Mouse (Mus musculus) neural tube, embryonic 14.5 days (tissue): ENCODE measurements around the gene Qars. TPM values are rescaled to one million over a fixed set of nuclear protein-coding genes. Genes with fewer than 3 reads are reported as not detected.

Experiments used
- ATAC-seq: fragments of 200-750 bp; cut with Nextera tagmentation; 2 replicates; pipeline ENCODE4 v1.8.0; 2017; ENCODE audit warnings: low read depth, mild to moderate bottlenecking, moderate TSS enrichment, moderate library complexity
- H3K27ac ChIP-seq: fragments of 300-500 bp; sonication (generic); 2 replicates; pipeline ENCODE4 v1.5.1; 2014; ENCODE audit warnings: low read depth, mild to moderate bottlenecking, control low read depth, low read length, moderate library complexity, mixed read lengths
- H3K27me3 ChIP-seq: fragments of 300-500 bp; sonication (generic); 2 replicates; pipeline ENCODE4 v1.6.1; 2014; ENCODE audit warnings: low read length; ENCODE audit not compliant: control insufficient read depth, insufficient read depth
- H3K36me3 ChIP-seq: fragments of 300-500 bp; sonication (generic); 2 replicates; pipeline ENCODE4 v1.6.1; 2014; ENCODE audit warnings: low read length, mixed read lengths; ENCODE audit not compliant: control insufficient read depth, insufficient read depth
- H3K4me1 ChIP-seq: fragments of 300-500 bp; sonication (generic); 2 replicates; pipeline ENCODE4 v1.6.1; 2014; ENCODE audit warnings: low read length; ENCODE audit not compliant: control insufficient read depth, insufficient read depth
- H3K4me2 ChIP-seq: fragments of 300-500 bp; sonication (generic); 2 replicates; pipeline ENCODE4 v1.6.1; 2014; ENCODE audit warnings: mild to moderate bottlenecking, low read depth, low read length, control low read depth
- H3K4me3 ChIP-seq: fragments of 300-500 bp; sonication (generic); 2 replicates; pipeline ENCODE4 v1.5.1; 2014; ENCODE audit warnings: low read depth, low read length, control low read depth, mixed read lengths
- H3K9ac ChIP-seq: fragments of 300-500 bp; sonication (generic); replicated peaks from 2 replicates; pipeline ENCODE4 v1.6.1; 2014; ENCODE audit warnings: low read depth, mild to moderate bottlenecking, control low read depth, low read length, mixed read lengths
- H3K9me3 ChIP-seq: fragments of 300-500 bp; sonication (generic); 2 replicates; pipeline ENCODE4 v1.6.1; 2016; ENCODE audit warnings: low read length; ENCODE audit not compliant: control insufficient read depth
- WGBS: fragments of 180-500 bp; shearing (Covaris S2); extraction: QIAGEN DNeasy Blood & Tissue Kit; methylation state at CpG from one replicate; pipeline ENCODE4 v1.1.7; 2014; 5-methylcytosine and 5-hydroxymethylcytosine counted together
- polyA plus RNA-seq: library from polyadenylated mRNA; unstranded; fragments of >200 nt; fragmentation: Nextera tagmentation; extraction: Ambion mirVana; gene quantifications from 2 replicates; pipeline ENCODE4 v1.2.1, GENCODE M21; 2014

The Qars gene
- polyA plus RNA-seq, 1 experiment from 2014 or later = 75.6 TPM

- WGBS = 96% methylated on average over 18 of the region's 18 CpGs
These were observed 24.3 kb upstream of the Qars start for GRCm38 (mm10) chr9:108483051-108483790.

GRCm38 (mm10) chr9:108484021-108484420 lies 23.5 kb upstream of the Qars start:
- Histone ChIP-seq H3K9me3 (no peaks in the 10 kb centered on the region), H3K9ac (no peak overlapping the region), H3K4me3 (no peak overlapping the region), H3K27ac (no peak overlapping the region), H3K4me1 (peaks cover 5% of the 10 kb centered on the region), H3K4me2 (no peak overlapping the region), H3K27me3 (no peaks in the 10 kb centered on the region), H3K36me3 (no peaks in the 10 kb centered on the region)
- no peak for ATAC-seq
- WGBS = 94% methylated on average over 15 of the region's 15 CpGs

More at GRCm38 (mm10) chr9:108483051-108483790, 24.3 kb upstream of the Qars start:
- Histone ChIP-seq H3K4me2 (no peak overlapping the region), H3K4me3 (no peak overlapping the region), H3K9ac (no peak overlapping the region), H3K27ac (no peak overlapping the region), H3K9me3 (no peaks in the 10 kb centered on the region), H3K36me3 (no peaks in the 10 kb centered on the region), H3K4me1 (peaks cover 6% of the 10 kb centered on the region), H3K27me3 (no peaks in the 10 kb centered on the region)
- no peak for ATAC-seq

DNA sequence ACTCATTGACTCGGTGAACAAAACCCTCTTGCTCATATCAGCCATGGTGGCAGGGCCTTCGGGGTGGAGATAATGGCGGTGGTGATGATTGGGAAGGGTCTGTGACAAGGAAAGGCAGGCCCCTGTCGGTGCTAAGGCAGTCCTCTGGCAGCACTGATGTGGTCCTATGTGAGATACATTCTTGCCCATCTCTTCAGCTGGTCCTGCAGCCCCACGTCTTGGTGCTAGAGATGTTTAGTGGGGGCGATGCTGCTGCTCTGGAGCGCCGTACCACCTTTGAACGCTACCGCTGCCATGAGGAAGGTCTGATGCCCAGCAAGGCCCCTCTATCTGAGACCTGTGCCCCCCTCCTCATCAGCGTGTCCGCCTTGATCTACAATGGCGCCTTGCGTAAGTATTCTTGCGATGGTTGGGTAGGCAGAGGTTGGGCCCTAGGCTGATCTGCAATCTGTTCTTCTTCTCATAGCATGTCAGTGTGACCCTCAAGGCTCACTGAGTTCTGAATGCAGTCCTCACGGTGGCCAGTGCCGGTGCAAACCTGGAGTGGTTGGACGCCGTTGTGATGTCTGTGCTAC lies 22.1 kb upstream of the Qars start:
- Histone ChIP-seq H3K9ac (no peak overlapping the region), H3K4me2 (no peak overlapping the region), H3K36me3 (no peaks in the 10 kb centered on the region), H3K27me3 (no peaks in the 10 kb centered on the region), H3K9me3 (no peaks in the 10 kb centered on the region), H3K4me3 (no peak overlapping the region), H3K4me1 (peaks cover 6% of the 10 kb centered on the region), H3K27ac (no peak overlapping the region)
- no peak for ATAC-seq
- WGBS = 94% methylated on average over 19 of the region's 19 CpGs

DNA sequence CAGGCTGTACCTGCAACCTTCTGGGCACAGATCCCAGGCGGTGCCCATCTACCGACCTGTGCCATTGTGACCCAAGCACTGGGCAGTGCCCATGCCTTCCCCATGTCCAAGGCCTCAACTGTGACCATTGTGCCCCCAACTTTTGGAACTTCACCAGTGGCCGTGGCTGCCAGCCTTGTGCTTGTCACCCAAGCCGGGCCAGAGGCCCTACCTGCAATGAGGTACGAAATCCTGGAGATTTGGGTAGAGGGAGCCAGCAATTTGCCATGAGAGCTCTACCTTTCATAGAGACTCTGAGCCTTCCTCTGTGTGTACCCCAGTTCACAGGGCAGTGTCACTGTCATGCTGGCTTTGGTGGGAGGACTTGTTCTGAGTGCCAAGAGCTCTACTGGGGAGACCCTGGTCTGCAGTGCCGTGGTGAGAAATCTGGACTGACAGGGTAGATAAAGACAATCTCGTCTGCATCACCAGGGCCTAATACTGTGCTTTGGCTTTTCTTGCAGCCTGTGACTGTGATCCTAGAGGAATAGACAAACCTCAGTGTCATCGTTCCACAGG lies 20.5 kb upstream of the Qars start:
- no peaks in the 10 kb centered on the region for H3K9me3 ChIP-seq
- no peak for ATAC-seq
- WGBS = 95% methylated on average over 8 of the region's 8 CpGs
- H3K4me1 ChIP-seq = peaks cover 15% of the 10 kb centered on the region
- H3K4me2 ChIP-seq = no peak overlapping the region
- no peak overlapping the region for H3K4me3 ChIP-seq
- no peak overlapping the region for H3K27ac ChIP-seq
- H3K27me3 ChIP-seq = no peaks in the 10 kb centered on the region
- H3K9ac ChIP-seq = no peak overlapping the region
- H3K36me3 ChIP-seq = no peaks in the 10 kb centered on the region

GRCm38 (mm10) chr9:108488403-108488802 lies 19.1 kb upstream of the Qars start:
- WGBS = 94% methylated on average over 17 of the region's 17 CpGs
- H3K27me3 ChIP-seq = no peaks in the 10 kb centered on the region
- no peak overlapping the region for H3K4me3 ChIP-seq
- no peak overlapping the region for H3K4me2 ChIP-seq
- H3K36me3 ChIP-seq = peaks cover 7% of the 10 kb centered on the region; the same call in 1 of the 2 replicates
- H3K4me1 ChIP-seq = peaks cover 17% of the 10 kb centered on the region
- H3K27ac ChIP-seq = no peak overlapping the region
- no peak overlapping the region for H3K9ac ChIP-seq
- H3K9me3 ChIP-seq = no peaks in the 10 kb centered on the region
- no peak for ATAC-seq

DNA sequence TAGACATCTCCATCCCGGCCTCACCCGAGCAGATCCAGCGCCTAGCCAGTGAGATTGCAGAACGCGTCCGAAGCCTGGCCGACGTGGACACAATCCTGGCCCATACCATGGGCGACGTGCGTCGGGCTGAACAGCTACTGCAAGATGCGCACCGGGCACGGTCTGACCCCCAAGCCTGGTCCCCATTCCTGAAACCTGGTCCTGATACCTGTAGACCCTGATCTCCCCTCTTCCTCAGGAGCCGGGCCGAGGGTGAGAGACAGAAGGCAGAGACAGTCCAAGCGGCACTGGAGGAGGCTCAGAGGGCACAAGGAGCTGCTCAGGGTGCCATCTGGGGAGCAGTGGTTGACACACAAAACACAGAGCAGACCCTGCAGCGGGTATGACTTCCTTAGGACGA lies 18.3 kb upstream of the Qars start:
- Histone ChIP-seq H3K4me3 (no peak overlapping the region), H3K36me3 (peaks cover 15% of the 10 kb centered on the region), H3K9me3 (no peaks in the 10 kb centered on the region), H3K9ac (no peak overlapping the region), H3K4me1 (peaks cover 17% of the 10 kb centered on the region), H3K27me3 (no peaks in the 10 kb centered on the region), H3K27ac (no peak overlapping the region), H3K4me2 (no peak overlapping the region)
- no peak for ATAC-seq
- WGBS = 97% methylated on average over 20 of the region's 20 CpGs

- Histone ChIP-seq H3K4me1 (peaks cover 17% of the 10 kb centered on the region), H3K4me3 (peak overlapping the region; percentile 96), H3K9ac (peak overlapping the region; percentile 94), H3K27me3 (no peaks in the 10 kb centered on the region), H3K4me2 (peak overlapping the region; percentile 92), H3K36me3 (peaks cover 22% of the 10 kb centered on the region), H3K27ac (peak overlapping the region; percentile 97), H3K9me3 (no peaks in the 10 kb centered on the region)
- WGBS = 63% methylated on average over 26 of the region's 26 CpGs
- peak; percentile 33 for ATAC-seq
These were observed 17.6 kb upstream of the Qars start for GRCm38 (mm10) chr9:108489702-108490558.

DNA sequence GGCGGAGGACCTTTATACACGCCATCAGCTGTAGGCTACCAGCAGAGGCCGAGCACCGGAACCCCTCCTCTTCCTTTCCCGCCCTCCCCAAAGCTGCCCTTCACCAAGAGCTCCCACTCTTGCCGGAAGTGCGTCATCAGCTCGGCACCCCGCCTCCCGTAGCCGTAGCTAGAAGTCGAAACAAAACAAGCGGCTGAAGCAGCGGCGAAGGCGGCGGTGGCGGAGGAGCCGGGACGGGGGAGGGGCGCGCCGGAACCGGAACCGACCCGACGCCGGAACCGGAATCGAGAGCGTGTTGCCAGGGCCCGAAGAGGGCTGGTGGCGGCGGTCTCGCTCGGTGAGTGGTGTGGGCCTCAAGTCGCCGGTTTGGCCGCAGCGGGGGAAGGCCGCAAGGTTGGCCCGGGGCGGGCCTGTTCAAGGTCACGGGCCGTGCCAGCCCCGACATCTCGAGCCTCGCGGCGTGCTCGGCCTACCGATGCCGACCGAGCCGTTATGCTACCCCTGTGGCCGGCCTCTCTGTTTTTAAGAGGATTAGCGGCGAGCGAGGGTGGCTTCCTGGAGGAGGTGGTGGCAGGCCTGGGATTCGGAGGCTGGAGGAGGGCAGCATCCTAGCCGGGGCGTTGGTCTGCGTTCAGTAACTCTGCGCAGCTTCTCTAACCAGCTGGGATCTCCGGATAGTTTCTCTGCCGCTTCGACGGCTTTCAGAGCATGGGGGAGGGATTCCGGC lies 16.8 kb upstream of the Qars start, which contains the start of gene Usp19:
TSS of gene Usp19 (plus strand) at position 44 of the 727 bp plus-strand sequence.
- H3K4me3 ChIP-seq = peak within 1 kb of the TSS; percentile 96
- H3K9me3 ChIP-seq = no peaks in the 10 kb centered on the region
- peak; percentile 95 for ATAC-seq
- peaks cover 30% of the 10 kb centered on the region for H3K36me3 ChIP-seq
- H3K27ac ChIP-seq = peak within 1 kb of the TSS; percentile 97
- peaks cover 17% of the 10 kb centered on the region for H3K4me1 ChIP-seq
- peak within 1 kb of the TSS; percentile 94 for H3K9ac ChIP-seq
- WGBS = under 1% methylated on average over 69 of the region's 69 CpGs
- peak within 1 kb of the TSS; percentile 92 for H3K4me2 ChIP-seq
- no peaks in the 10 kb centered on the region for H3K27me3 ChIP-seq
